Mouse (Mus musculus) E14TG2a.4 (cell line): Measurements from ENCODE around the gene Wdr95.

Experiments used
- CTCF ChIP-seq: conservative IDR thresholded peaks from 2 replicates; pipeline ENCODE4 v1.5.1; 2014; ENCODE audit warnings: low read length
- POU5F1 ChIP-seq: IDR thresholded peaks from 2 replicates; pipeline ENCODE4 v1.6.1; 2014; ENCODE audit warnings: low read length, borderline replicate concordance

- TF ChIP-seq CTCF (no peak), POU5F1 (no peak)
These were observed 2.0 kb upstream of the Wdr95 start for GRCm38 (mm10) chr5:149526467-149526951.
